Mouse (Mus musculus): ENCODE measurements at regions not wholly inside any gene's neighbourhood (a gene's known extent, or its start where the extent isn't known, plus 50 kb on each side); places are given as distances from the start of the nearest gene placed in this dataset.
A peak's percentile ranks its signal among the peaks of the same experiment; 100 is the strongest.

DNA sequence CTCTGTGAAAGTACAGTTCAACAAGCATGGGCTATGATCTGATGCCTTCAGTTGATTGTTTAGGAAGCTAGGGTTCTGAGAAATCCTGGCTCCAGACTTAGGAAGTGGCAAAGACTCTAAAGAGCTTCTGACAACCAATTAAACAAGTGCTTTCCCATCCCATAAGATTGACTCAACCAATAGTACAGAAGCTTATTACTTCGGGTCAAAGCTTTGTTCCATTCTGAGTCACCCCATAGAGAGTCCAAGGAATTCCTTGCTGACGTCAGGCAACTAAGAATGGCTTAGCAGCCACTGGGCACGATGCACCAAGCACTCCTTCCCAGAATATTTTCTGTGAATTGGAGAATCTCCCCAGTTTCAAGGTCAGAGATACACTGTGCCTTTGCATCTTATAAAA is 59.0 kb upstream of the Ntm start:
- no peaks in the 10 kb centered on the region for H3K4me1 ChIP-seq
- H3K36me3 ChIP-seq (replicated peaks) = no peaks in the 10 kb centered on the region
- no peak for ATAC-seq (replicated peaks)
- H3K27ac ChIP-seq = no peak overlapping the region
- H3K4me3 ChIP-seq = no peak overlapping the region
- 62% methylated on average over 3 of the region's 3 CpGs for WGBS
- H3K9ac ChIP-seq = no peak overlapping the region
- H3K9me3 ChIP-seq = no peaks in the 10 kb centered on the region
- H3K27me3 ChIP-seq (replicated peaks) = no peaks in the 10 kb centered on the region
- H3K4me2 ChIP-seq = no peak overlapping the region

DNA sequence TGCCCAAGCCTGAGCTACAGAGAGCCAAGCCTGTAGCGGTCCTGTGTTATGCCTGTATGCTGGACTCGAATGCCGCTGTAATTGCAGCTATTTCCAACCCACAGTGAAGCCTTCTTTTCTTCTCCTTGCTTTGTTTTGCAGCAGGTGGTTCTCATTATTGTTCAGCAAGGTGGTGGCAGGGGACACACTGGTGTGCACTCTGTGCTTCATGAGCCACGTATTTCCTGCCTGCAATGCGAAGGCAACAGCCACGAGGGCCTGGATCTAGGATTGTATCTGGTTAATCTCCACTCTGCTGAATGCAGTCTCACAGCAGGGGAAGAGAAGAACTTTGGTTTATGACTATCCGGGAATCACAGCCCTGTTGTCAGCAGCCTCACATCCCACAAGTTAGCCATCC is 62.3 kb upstream of the Ntm start:
- ATAC-seq (replicated peaks) = 0 out of 2 replicates have a peak, but pooled peaks have one; percentile 20
- no peak overlapping the region for H3K27ac ChIP-seq
- no peak overlapping the region for H3K4me2 ChIP-seq
- no peaks in the 10 kb centered on the region for H3K36me3 ChIP-seq (replicated peaks)
- H3K27me3 ChIP-seq (replicated peaks) = no peaks in the 10 kb centered on the region
- WGBS = 39% methylated on average over 7 of the region's 7 CpGs
- no peak overlapping the region for H3K4me3 ChIP-seq
- no peaks in the 10 kb centered on the region for H3K4me1 ChIP-seq
- no peaks in the 10 kb centered on the region for H3K9me3 ChIP-seq
- no peak overlapping the region for H3K9ac ChIP-seq

DNA sequence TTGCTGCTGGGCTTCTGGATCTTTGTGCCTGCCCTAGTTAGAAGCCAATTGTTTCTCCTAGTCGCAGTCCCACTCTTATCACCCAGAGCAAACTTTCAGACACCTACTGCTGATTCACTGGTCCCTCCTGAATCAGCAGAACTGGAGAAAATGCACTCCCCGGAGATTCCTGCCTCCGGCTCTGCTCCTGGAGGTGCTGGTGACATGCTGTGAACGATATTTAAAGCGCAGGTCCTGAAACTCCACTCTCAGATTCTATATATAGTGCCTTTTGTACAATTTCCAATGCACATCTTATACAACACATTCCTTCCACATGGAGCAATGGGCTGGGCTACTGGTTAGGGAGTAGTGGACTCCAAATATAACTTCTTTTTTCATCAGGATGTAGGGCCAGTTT is 64.0 kb upstream of the Ntm start:
- no peaks in the 10 kb centered on the region for H3K36me3 ChIP-seq (replicated peaks)
- H3K27me3 ChIP-seq (replicated peaks) = no peaks in the 10 kb centered on the region
- no peaks in the 10 kb centered on the region for H3K4me1 ChIP-seq
- H3K9me3 ChIP-seq = no peaks in the 10 kb centered on the region
- no peak overlapping the region for H3K27ac ChIP-seq
- H3K4me2 ChIP-seq = no peak overlapping the region
- H3K9ac ChIP-seq = no peak overlapping the region
- 79% methylated on average over 5 of the region's 5 CpGs for WGBS
- H3K4me3 ChIP-seq = no peak overlapping the region
- no peak for ATAC-seq (replicated peaks)

DNA sequence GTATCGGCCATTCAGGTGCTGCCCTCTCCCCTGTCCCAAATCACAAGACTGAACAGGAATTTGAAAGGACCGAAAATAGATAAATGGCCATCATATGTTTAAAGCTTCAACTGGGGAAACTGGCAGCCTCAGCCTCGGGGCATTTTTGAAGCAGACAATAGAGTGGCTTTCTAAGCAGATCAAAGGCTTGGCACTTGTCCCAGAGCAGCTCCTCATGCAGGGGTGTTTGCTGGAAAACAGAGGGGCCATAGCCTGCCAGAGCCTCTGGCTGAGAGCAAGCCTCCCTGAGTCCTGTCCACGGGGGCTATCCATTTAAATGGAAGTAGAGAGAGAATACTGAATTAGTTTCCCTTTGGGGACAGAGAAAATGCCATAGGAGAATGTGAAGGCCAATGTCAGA is 77.5 kb upstream of the Ntm start:
- peak overlapping the region; percentile 24; the same call in 1 of the 2 replicates for H3K27ac ChIP-seq
- no peak overlapping the region for H3K4me3 ChIP-seq
- H3K36me3 ChIP-seq (replicated peaks) = no peaks in the 10 kb centered on the region
- ATAC-seq (replicated peaks) = peak; percentile 65; the same call in 1 of the 2 replicates
- no peaks in the 10 kb centered on the region for H3K27me3 ChIP-seq (replicated peaks)
- H3K4me1 ChIP-seq = peaks cover 9% of the 10 kb centered on the region
- no peaks in the 10 kb centered on the region for H3K9me3 ChIP-seq
- 10% methylated on average over 4 of the region's 4 CpGs for WGBS
- H3K9ac ChIP-seq = no peak overlapping the region
- H3K4me2 ChIP-seq = no peak overlapping the region

DNA sequence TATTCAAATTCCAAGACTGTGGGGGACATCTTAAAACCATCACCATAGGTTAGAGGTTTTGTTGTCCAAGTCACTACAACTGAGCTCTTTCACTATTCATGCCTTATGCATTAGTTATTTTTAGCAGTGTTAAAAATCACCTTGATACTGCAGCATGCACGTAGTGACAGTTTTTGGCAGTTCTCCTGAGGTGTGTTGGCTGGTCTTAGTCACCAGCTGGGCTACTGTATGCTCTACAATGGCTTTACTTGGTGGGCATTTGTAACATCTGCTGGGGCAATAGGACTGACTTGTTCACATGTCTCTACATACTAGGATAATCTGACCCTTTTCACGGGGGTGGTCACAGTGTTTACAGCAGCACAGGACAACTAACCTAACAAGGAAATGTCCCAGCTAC is 101.6 kb upstream of the Ntm start:
- ATAC-seq (replicated peaks) = no peak
- H3K4me1 ChIP-seq = peaks cover 7% of the 10 kb centered on the region; the same call in 1 of the 2 replicates
- no peak overlapping the region for H3K4me2 ChIP-seq
- H3K27ac ChIP-seq = no peak overlapping the region
- H3K27me3 ChIP-seq (replicated peaks) = no peaks in the 10 kb centered on the region
- H3K4me3 ChIP-seq = no peak overlapping the region
- 86% methylated on average over 2 of the region's 2 CpGs for WGBS
- H3K36me3 ChIP-seq (replicated peaks) = no peaks in the 10 kb centered on the region
- no peaks in the 10 kb centered on the region for H3K9me3 ChIP-seq
- H3K9ac ChIP-seq = no peak overlapping the region

DNA sequence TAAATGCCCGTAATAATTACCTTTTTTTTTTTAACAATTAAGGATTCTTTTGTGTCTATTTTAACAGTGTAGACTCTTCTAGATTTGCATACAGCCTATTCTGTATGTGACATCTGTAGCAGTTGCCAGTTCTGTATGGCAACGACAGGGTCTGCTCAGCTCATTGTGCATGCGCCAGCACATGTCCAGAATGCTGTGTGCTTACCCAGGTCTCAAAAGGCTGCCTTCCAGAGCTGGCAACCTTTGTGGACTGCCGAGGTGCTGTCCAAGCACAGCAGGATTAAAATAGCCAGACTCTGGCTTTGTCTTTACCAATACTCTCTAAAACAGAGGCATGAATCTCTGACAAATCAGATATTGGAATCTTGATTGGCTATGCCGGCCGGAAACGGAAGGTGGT is 105.0 kb upstream of the Ntm start:
- WGBS = 25% methylated on average over 7 of the region's 7 CpGs
- Histone ChIP-seq H3K27me3 (replicated peaks) (no peaks in the 10 kb centered on the region), H3K4me3 (no peak overlapping the region), H3K9me3 (no peaks in the 10 kb centered on the region), H3K36me3 (replicated peaks) (no peaks in the 10 kb centered on the region), H3K4me2 (no peak overlapping the region), H3K9ac (no peak overlapping the region), H3K27ac (0 out of 2 replicates have a peak overlapping the region, but pooled peaks have one; percentile 38), H3K4me1 (peaks cover 7% of the 10 kb centered on the region; the same call in 1 of the 2 replicates)
- ATAC-seq (replicated peaks) = 0 out of 2 replicates have a peak, but pooled peaks have one; percentile 33

DNA sequence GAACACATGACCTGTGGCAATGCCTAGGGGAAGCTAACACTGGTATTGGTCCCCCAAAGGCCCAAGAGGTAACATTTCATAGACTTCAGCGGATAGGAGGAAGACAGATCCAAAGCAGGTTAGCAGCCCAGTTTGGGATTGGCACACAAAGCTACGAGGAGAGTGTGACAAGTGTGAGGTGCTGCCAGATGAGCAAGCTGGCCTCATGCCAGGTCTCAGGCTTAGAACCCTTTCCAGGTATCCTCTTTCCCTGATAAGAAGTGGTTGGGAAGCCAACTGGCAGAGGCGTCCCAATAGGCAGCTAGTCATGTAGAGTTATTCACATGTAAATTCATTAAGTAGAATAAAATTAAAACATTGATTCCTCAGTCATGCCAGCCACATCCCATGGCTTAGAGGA is 112.3 kb upstream of the Ntm start:
- 83% methylated on average over 3 of the region's 3 CpGs for WGBS
- 0 out of 2 replicates have a peak, but pooled peaks cover 8% of the 10 kb centered on the region for H3K4me1 ChIP-seq
- ATAC-seq (replicated peaks) = no peak
- no peaks in the 10 kb centered on the region for H3K36me3 ChIP-seq (replicated peaks)
- no peak overlapping the region for H3K4me3 ChIP-seq
- H3K9ac ChIP-seq = no peak overlapping the region
- H3K9me3 ChIP-seq = no peaks in the 10 kb centered on the region
- no peak overlapping the region for H3K27ac ChIP-seq
- no peaks in the 10 kb centered on the region for H3K27me3 ChIP-seq (replicated peaks)
- H3K4me2 ChIP-seq = no peak overlapping the region

DNA sequence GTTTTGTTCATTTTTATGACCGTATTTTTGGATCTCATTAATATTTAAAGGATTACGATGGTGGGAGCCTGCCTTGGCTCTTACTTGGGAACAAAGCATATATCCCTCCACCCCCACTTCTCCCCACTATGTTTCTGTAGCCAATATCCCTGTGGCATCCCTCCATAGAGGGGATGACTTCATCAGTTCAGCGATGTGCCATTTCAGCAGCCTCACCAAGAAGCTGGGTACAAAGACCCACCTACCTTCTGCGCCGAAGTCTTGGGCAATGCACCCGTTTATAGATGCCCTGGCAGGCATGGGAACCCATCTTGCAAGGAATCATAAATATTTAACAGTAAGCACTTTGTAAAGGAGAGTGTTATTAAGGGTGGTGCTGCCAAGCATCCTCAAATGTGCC is 113.1 kb upstream of the Ntm start:
- Histone ChIP-seq H3K27me3 (replicated peaks) (no peaks in the 10 kb centered on the region), H3K36me3 (replicated peaks) (no peaks in the 10 kb centered on the region), H3K27ac (no peak overlapping the region), H3K4me3 (no peak overlapping the region), H3K4me1 (0 out of 2 replicates have a peak, but pooled peaks cover 8% of the 10 kb centered on the region), H3K4me2 (no peak overlapping the region), H3K9ac (no peak overlapping the region), H3K9me3 (no peaks in the 10 kb centered on the region)
- WGBS = 77% methylated on average over 6 of the region's 6 CpGs
- ATAC-seq (replicated peaks) = no peak

DNA sequence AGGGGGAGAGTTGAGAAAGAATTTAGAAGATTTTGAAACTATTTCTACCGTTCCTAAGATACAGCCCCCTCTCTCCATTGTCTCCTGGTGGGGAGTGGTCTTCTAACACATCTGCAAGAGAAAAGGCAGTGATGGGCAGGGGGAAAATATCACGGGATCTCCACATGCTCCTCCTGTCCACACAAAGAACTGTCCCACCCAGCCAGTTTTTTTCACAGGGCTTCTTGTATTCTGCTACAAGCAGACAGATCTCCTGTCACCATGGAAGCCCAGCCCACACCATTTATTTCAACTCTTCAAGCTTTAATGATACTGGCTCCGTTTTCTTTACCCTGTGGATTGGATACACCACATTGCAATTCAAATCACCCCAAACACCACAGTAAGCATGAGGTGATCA is 113.5 kb upstream of the Ntm start:
- Histone ChIP-seq H3K36me3 (replicated peaks) (no peaks in the 10 kb centered on the region), H3K9ac (no peak overlapping the region), H3K27ac (no peak overlapping the region), H3K27me3 (replicated peaks) (no peaks in the 10 kb centered on the region), H3K4me2 (no peak overlapping the region), H3K4me1 (0 out of 2 replicates have a peak, but pooled peaks cover 8% of the 10 kb centered on the region), H3K9me3 (no peaks in the 10 kb centered on the region), H3K4me3 (no peak overlapping the region)
- 28% methylated on average over 3 of the region's 3 CpGs for WGBS
- ATAC-seq (replicated peaks) = no peak

DNA sequence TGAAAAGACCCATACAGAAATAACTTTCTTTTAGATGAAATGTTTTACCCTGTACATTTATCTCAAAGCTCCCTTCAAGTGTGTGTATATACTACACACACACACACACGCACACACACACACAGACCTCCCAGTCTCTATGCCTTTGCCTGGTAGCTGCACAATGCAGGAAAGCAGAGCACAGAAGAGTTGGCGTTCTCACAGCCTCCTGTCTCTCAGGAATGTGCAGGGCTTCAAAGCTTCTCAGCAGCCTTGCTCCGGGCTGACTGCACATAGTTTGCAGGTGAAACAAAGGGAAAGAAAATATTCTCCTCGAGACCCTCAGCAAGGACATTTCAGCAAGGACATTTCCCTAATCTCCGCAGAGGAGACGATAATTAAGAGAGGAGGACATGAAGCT is 139.0 kb upstream of the Ntm start:
- Histone ChIP-seq H3K4me2 (no peak overlapping the region), H3K36me3 (replicated peaks) (no peaks in the 10 kb centered on the region), H3K4me3 (no peak overlapping the region), H3K27me3 (replicated peaks) (no peaks in the 10 kb centered on the region), H3K4me1 (peaks cover 10% of the 10 kb centered on the region), H3K27ac (peak overlapping the region; percentile 36), H3K9me3 (no peaks in the 10 kb centered on the region), H3K9ac (no peak overlapping the region)
- WGBS = 36% methylated on average over 6 of the region's 6 CpGs
- no peak for ATAC-seq (replicated peaks)

DNA sequence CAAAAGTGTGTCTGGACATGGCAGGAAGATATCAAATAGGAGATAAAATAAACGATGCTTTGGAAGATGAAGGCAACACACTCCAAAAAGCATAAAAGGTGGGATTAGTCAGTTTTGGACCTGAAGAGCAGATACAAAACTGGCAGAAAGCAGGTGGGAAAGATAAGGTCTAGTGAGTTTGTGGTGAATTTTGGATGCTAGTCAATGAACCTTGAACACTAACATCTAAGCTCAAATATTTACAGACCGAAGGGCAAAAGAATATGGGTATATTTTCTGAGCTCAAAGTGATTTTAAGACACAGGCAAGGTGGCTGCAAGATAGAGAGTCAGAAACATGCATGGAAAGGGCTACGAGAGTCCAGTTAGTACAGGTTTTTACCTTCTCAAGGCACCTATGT is 159.4 kb upstream of the Ntm start:
- Histone ChIP-seq H3K9me3 (no peaks in the 10 kb centered on the region), H3K4me3 (no peak overlapping the region), H3K27me3 (replicated peaks) (no peaks in the 10 kb centered on the region), H3K9ac (no peak overlapping the region), H3K4me2 (no peak overlapping the region), H3K27ac (no peak overlapping the region), H3K4me1 (no peaks in the 10 kb centered on the region), H3K36me3 (replicated peaks) (no peaks in the 10 kb centered on the region)
- no peak for ATAC-seq (replicated peaks)
- WGBS = 82% methylated on average over 3 of the region's 3 CpGs

DNA sequence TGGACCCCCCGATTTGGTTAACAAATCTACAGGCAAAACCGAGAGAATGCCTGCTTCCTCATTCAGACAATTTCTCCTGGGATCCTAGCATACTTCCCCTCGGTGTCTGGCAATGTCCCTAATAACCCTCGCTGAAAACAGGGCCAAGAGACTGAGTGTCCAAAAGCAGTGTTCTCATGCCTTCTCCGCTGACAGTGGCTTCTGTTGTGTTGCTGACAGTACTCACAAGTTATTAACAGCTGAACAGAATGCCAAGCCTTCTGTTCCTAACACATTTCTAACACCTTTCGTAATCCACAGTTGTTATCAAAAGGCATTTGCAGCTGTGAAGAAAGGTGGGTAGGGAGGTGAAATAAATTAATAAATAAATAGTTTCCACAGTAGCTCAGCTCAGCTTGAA is 166.2 kb upstream of the Ntm start:
- Histone ChIP-seq H3K4me2 (no peak overlapping the region), H3K9me3 (no peaks in the 10 kb centered on the region), H3K27me3 (replicated peaks) (no peaks in the 10 kb centered on the region), H3K9ac (no peak overlapping the region), H3K36me3 (replicated peaks) (no peaks in the 10 kb centered on the region), H3K4me1 (peaks cover 2% of the 10 kb centered on the region; the same call in 1 of the 2 replicates), H3K4me3 (no peak overlapping the region), H3K27ac (no peak overlapping the region)
- no peak for ATAC-seq (replicated peaks)
- WGBS = 64% methylated on average over 6 of the region's 6 CpGs

DNA sequence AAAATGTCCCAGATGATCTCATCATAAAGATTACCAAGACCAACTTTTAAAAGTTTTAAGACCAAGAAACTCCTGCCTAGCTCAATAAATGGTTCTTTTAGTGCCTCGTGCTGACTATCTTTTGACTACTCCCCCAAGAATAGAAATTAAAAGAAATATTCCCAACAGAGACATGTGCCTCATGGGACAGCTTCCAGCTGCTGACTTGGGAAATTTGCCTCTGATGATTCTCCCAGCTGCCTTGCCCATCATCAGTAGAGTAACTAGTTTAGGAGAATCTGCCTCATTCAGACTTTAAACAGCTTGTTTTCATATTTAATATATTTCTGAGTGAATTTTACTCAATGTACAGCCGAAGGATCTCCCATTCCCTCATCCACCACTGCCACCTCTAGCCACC is 168.7 kb upstream of the Ntm start:
- WGBS = 79% methylated on average over 2 of the region's 2 CpGs

More for the DNA sequence above, 168.7 kb upstream of the Ntm start:
- no peak for ATAC-seq (replicated peaks)
- Histone ChIP-seq H3K27me3 (replicated peaks) (no peaks in the 10 kb centered on the region), H3K9me3 (no peaks in the 10 kb centered on the region), H3K36me3 (replicated peaks) (no peaks in the 10 kb centered on the region), H3K4me2 (no peak overlapping the region), H3K27ac (no peak overlapping the region), H3K9ac (no peak overlapping the region), H3K4me3 (no peak overlapping the region), H3K4me1 (peaks cover 13% of the 10 kb centered on the region)
